Mouse (Mus musculus): ENCODE measurements around the gene Trim17.

DNA sequence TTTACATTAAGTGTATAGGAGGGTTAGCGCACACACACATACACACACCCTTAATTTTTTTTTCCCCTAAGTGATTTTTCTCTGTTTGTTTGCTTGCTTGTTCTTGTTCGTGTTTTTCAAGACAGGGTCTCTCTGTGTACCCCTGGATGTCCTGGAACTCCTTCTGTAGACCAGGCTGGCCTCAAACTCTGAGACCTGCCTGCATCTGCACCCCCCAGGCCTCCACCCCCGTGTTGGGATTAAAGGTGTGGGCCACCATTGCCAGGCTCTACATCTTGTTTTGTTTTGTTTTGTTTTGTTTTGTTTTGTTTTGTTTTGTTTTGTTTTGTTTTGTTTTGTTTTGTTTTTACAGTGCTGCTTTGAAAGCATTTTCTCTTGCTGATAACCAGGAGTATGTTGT lies 7.2 kb upstream of the Trim17 start:
- no peak for TF ChIP-seq ELF1 (IDR thresholded peaks at IDR 0.05; ENCODE audit: low read depth, low read length)
- TF ChIP-seq NRF1 (IDR thresholded peaks at IDR 0.05; ENCODE audit: insufficient read depth, low read depth, low read length, poor library complexity, severe bottlenecking): no peak
- no peak for TF ChIP-seq E2F4 (IDR thresholded peaks at IDR 0.05; ENCODE audit: borderline replicate concordance, low read depth, low read length)
- no peak for TF ChIP-seq CTCF (IDR thresholded peaks at IDR 0.05 in 2 of 3, conservative IDR thresholded peaks at IDR 0.05 in 1 of 3; ENCODE audit: control insufficient read depth in 1 of 3, insufficient read depth in 1 of 3, low read depth in 2 of 3, low read length in 3 of 3, poor library complexity in 1 of 3, severe bottlenecking in 1 of 3)
- TF ChIP-seq MAX (IDR thresholded peaks at IDR 0.05; ENCODE audit: low read length): no peak
- TF ChIP-seq EP300 (IDR thresholded peaks at IDR 0.05; ENCODE audit: low read depth in 1 of 2, low read length in 2 of 2): no peak

All from MEL (cell line).